Mouse (Mus musculus): ENCODE results near the gene Myo10. TPM values are rescaled to one million over a fixed set of nuclear protein-coding genes. Genes with fewer than 3 reads are reported as not detected.

The Myo10 gene
- polyA plus RNA-seq, 1 experiment from 2014 or later = 35.4 TPM

DNA sequence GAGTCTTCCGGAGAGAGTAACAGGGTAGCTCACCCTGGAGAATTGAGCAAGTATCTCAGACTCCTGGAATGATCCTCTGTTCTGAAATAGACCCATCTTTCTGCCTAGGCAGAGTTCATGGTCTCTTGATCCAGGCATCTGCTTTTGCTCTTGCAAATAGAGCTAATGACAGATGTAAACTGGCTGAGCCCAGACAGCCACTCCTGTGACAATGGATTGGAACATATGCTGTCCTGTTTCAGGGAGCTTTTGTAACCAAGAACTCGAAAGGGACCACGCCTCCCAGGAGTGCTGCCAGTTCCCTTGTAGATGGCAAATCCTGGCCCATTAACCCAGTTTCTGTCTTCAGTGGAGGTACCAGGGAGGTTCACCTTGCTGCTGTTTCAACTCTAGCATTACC lies 56.8 kb downstream of the Myo10 start:
- H3K36me3 ChIP-seq (replicated peaks; ENCODE audit: control insufficient read depth, insufficient read depth, low read depth, low read length) = no peaks in the 10 kb centered on the region
- ATAC-seq (replicated peaks; ENCODE audit: insufficient number of reproducible peaks, low FRiP score, low TSS enrichment, low read depth) (no peak), DNase-seq (ENCODE audit: low spot score) (peak; percentile 50)
- WGBS = 42% methylated on average over 3 of the region's 3 CpGs
- no peak overlapping the region for H3K9ac ChIP-seq (replicated peaks; ENCODE audit: low read length)
- H3K27me3 ChIP-seq (ENCODE audit: control insufficient read depth, insufficient read depth, low read length) = no peaks in the 10 kb centered on the region
- H3K4me3 ChIP-seq (ENCODE audit: low read depth, low read length) = no peak overlapping the region
- no peak overlapping the region for H3K27ac ChIP-seq (replicated peaks; ENCODE audit: low read depth, low read length)
- H3K9me3 ChIP-seq (replicated peaks; ENCODE audit: control insufficient read depth, low read length) = no peaks in the 10 kb centered on the region
- H3K4me1 ChIP-seq (ENCODE audit: control insufficient read depth, insufficient read depth, low read length) = peaks cover 2% of the 10 kb centered on the region; the same call in 1 of the 2 replicates
- no peak overlapping the region for H3K4me2 ChIP-seq (ENCODE audit: low read depth, low read length)

DNA sequence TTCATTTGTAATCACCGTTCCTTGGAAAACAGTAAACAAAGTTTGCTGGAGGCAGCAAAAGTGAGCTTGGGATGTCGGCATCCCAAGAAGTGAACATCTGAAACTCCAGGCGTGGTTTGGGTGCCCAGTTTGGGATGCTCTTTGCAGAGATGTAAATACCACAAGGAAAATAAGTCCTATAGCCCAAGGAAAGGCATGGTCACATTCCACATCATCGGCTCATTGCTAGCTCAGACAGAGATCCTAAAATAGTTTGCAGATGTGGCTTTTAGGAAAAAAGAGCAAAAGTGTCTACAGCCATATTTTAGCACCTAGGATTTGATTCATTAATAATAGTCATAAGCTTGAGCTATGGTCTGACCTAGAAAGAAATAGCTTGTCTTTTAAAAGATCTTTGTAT lies 57.3 kb downstream of the Myo10 start:
- H3K4me3 ChIP-seq (ENCODE audit: low read depth, low read length) = no peak overlapping the region
- peaks cover 2% of the 10 kb centered on the region; the same call in 1 of the 2 replicates for H3K4me1 ChIP-seq (ENCODE audit: control insufficient read depth, insufficient read depth, low read length)
- WGBS = 58% methylated on average over 4 of the region's 4 CpGs
- no peak overlapping the region for H3K9ac ChIP-seq (replicated peaks; ENCODE audit: low read length)
- no peak overlapping the region for H3K27ac ChIP-seq (replicated peaks; ENCODE audit: low read depth, low read length)
- no peak for DNase-seq (ENCODE audit: low spot score)
- H3K27me3 ChIP-seq (ENCODE audit: control insufficient read depth, insufficient read depth, low read length) = no peaks in the 10 kb centered on the region
- no peaks in the 10 kb centered on the region for H3K36me3 ChIP-seq (replicated peaks; ENCODE audit: control insufficient read depth, insufficient read depth, low read depth, low read length)
- no peak overlapping the region for H3K4me2 ChIP-seq (ENCODE audit: low read depth, low read length)
- no peaks in the 10 kb centered on the region for H3K9me3 ChIP-seq (replicated peaks; ENCODE audit: control insufficient read depth, low read length)
- no peak for ATAC-seq (replicated peaks; ENCODE audit: insufficient number of reproducible peaks, low FRiP score, low TSS enrichment, low read depth)

DNA sequence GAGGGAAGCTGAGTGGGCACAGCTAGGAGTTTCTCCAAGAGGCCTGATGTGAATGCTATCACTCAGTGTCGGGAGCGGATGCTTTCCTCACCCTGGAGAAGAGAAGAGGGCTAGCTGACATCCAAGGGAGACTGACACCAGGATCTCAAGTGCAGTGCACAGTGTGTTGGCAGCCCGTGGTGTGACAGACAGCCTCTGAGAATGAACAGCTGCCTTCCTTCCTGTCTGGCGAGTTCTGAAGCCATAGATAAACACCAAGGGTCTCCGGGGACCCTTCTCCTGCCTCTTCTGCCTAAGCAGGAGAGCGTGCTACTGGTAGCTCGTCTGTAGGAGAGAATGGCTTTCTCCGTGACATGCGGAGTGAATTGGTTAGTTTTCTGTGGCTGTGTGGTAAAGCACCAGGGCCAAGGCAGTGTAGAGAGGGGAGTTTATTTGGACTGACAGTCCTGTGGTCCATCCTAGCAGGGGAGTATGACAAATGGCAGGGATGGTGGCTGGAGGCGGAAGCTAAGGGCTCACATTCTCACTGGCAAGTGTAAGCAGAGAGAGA lies 58.0 kb downstream of the Myo10 start:
- peaks cover 2% of the 10 kb centered on the region; the same call in 1 of the 2 replicates for H3K4me1 ChIP-seq (ENCODE audit: control insufficient read depth, insufficient read depth, low read length)
- no peak overlapping the region for H3K4me2 ChIP-seq (ENCODE audit: low read depth, low read length)
- H3K27ac ChIP-seq (replicated peaks; ENCODE audit: low read depth, low read length) = no peak overlapping the region
- H3K9me3 ChIP-seq (replicated peaks; ENCODE audit: control insufficient read depth, low read length) = no peaks in the 10 kb centered on the region
- H3K4me3 ChIP-seq (ENCODE audit: low read depth, low read length) = no peak overlapping the region
- no peaks in the 10 kb centered on the region for H3K27me3 ChIP-seq (ENCODE audit: control insufficient read depth, insufficient read depth, low read length)
- no peaks in the 10 kb centered on the region for H3K36me3 ChIP-seq (replicated peaks; ENCODE audit: control insufficient read depth, insufficient read depth, low read depth, low read length)
- H3K9ac ChIP-seq (replicated peaks; ENCODE audit: low read length) = no peak overlapping the region
- WGBS = 36% methylated on average over 10 of the region's 10 CpGs
- ATAC-seq (replicated peaks; ENCODE audit: insufficient number of reproducible peaks, low FRiP score, low TSS enrichment, low read depth) (peak; percentile 36; the same call in 1 of the 2 replicates), DNase-seq (ENCODE audit: low spot score) (no peak)

DNA sequence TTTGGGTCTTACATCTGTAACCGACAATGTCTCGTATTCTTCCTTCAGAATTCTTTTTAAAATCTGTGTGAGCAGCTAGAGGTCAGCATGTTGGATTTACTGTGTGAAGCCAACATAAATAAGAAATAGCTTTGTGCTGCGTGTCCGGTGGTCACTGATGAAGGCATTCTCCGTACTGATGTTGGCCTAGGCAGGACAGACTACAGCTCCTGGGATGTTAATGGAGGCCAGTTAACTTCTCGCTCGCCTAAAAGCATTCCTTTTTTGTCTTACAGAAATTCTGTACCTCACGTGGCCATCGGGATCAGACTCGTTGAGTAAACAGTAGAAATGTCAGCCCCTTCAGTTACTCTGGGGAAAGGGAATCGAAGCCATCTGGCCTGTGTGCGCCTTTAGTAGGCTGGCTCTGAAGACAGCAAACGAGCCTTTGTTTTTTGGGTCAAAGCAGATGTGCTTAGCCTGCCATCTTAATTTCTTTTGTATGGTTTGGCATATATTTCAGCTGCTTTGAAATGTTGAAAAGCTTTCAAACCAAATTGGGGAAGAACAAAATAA lies 60.7 kb downstream of the Myo10 start:
- Histone ChIP-seq H3K4me2 (ENCODE audit: low read depth, low read length) (no peak overlapping the region), H3K9ac (replicated peaks; ENCODE audit: low read length) (no peak overlapping the region), H3K4me3 (ENCODE audit: low read depth, low read length) (no peak overlapping the region), H3K4me1 (ENCODE audit: control insufficient read depth, insufficient read depth, low read length) (peaks cover 2% of the 10 kb centered on the region; the same call in 1 of the 2 replicates), H3K36me3 (replicated peaks; ENCODE audit: control insufficient read depth, insufficient read depth, low read depth, low read length) (no peaks in the 10 kb centered on the region), H3K27ac (replicated peaks; ENCODE audit: low read depth, low read length) (peak overlapping the region; percentile 56), H3K27me3 (ENCODE audit: control insufficient read depth, insufficient read depth, low read length) (no peaks in the 10 kb centered on the region), H3K9me3 (replicated peaks; ENCODE audit: control insufficient read depth, low read length) (no peaks in the 10 kb centered on the region)
- 27% methylated on average over 13 of the region's 13 CpGs for WGBS
- 0 out of 2 replicates have a peak, but pooled peaks have one; percentile 30 for ATAC-seq (replicated peaks; ENCODE audit: insufficient number of reproducible peaks, low FRiP score, low TSS enrichment, low read depth)
- peak; percentile 78 for DNase-seq (ENCODE audit: low spot score)

DNA sequence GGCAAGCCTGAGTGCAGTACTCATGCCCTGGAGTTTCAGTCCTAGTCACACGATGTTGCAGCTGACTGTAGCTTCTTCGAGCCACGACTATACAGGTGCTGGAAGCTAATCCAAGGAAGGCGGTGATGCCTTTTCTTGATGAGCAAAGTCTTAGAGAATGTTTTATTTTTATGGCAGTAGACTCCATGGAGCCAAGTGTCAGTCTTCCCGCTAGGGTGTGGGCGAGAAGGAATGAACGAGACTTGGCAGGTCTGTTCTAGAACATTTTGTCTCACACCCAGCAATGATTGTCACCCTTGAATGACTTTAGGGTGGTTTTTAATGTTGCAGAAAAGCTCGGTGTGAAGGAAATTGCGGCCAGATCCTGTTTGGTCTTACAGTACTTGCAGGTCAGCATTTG lies 62.9 kb downstream of the Myo10 start:
- WGBS = 90% methylated on average over 9 of the region's 9 CpGs
- no peak overlapping the region for H3K9ac ChIP-seq (replicated peaks; ENCODE audit: low read length)
- no peak overlapping the region for H3K4me2 ChIP-seq (ENCODE audit: low read depth, low read length)
- H3K9me3 ChIP-seq (replicated peaks; ENCODE audit: control insufficient read depth, low read length) = no peaks in the 10 kb centered on the region
- H3K4me1 ChIP-seq (ENCODE audit: control insufficient read depth, insufficient read depth, low read length) = no peaks in the 10 kb centered on the region; the same call in 1 of the 2 replicates
- no peaks in the 10 kb centered on the region for H3K36me3 ChIP-seq (replicated peaks; ENCODE audit: control insufficient read depth, insufficient read depth, low read depth, low read length)
- H3K27me3 ChIP-seq (ENCODE audit: control insufficient read depth, insufficient read depth, low read length) = no peaks in the 10 kb centered on the region
- H3K4me3 ChIP-seq (ENCODE audit: low read depth, low read length) = no peak overlapping the region
- DNase-seq (ENCODE audit: low spot score) = no peak
- no peak overlapping the region for H3K27ac ChIP-seq (replicated peaks; ENCODE audit: low read depth, low read length)
- ATAC-seq (replicated peaks; ENCODE audit: insufficient number of reproducible peaks, low FRiP score, low TSS enrichment, low read depth) = no peak

DNA sequence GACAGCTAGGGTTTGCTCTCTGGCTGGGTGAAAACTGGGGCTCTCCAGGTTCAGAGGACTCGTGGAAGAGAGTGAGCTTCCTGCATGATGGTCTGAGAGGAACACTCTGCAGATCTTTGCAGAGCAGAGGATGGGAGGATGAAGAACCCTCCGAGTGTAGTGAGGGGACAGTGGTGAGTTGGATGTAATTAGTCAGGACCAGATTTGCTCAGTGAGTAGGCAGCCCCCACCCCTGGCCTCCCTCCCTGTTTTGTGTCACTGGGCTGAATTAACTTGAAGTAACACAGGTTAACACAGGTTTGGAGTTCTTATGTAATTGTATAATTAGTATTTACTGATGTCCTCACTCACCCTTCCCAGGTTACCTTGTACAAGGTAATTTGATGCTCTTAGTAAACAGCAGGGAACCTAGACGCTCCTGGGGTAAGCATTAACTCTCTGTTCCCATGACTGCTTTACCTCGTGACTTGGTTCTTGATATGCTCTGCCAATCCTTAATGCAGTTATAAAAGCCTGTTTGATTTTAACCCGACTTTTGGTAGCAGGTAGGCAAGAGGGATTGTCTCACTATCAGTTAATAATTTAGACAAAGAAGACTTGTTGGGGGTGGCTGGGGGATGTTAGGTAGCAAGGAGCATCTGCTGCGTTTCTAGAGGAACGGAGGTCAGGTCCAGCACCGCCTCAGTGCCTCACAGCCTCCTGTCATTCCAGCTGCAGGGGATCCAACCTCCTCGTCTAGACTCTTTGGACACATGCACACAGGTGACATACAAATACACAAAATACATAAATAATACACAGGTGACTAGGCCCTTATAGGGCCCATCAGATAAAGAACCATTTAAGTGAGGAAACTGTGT lies 66.3 kb downstream of the Myo10 start:
- no peak overlapping the region for H3K27ac ChIP-seq (replicated peaks; ENCODE audit: low read depth, low read length)
- no peak overlapping the region for H3K4me3 ChIP-seq (ENCODE audit: low read depth, low read length)
- no peak overlapping the region for H3K9ac ChIP-seq (replicated peaks; ENCODE audit: low read length)
- H3K9me3 ChIP-seq (replicated peaks; ENCODE audit: control insufficient read depth, low read length) = no peaks in the 10 kb centered on the region
- ATAC-seq (replicated peaks; ENCODE audit: insufficient number of reproducible peaks, low FRiP score, low TSS enrichment, low read depth) = no peak
- no peak overlapping the region for H3K4me2 ChIP-seq (ENCODE audit: low read depth, low read length)
- no peaks in the 10 kb centered on the region for H3K4me1 ChIP-seq (ENCODE audit: control insufficient read depth, insufficient read depth, low read length)
- H3K27me3 ChIP-seq (ENCODE audit: control insufficient read depth, insufficient read depth, low read length) = no peaks in the 10 kb centered on the region
- 48% methylated on average over 9 of the region's 9 CpGs for WGBS
- H3K36me3 ChIP-seq (replicated peaks; ENCODE audit: control insufficient read depth, insufficient read depth, low read depth, low read length) = no peaks in the 10 kb centered on the region
- DNase-seq (ENCODE audit: low spot score) = no peak

DNA sequence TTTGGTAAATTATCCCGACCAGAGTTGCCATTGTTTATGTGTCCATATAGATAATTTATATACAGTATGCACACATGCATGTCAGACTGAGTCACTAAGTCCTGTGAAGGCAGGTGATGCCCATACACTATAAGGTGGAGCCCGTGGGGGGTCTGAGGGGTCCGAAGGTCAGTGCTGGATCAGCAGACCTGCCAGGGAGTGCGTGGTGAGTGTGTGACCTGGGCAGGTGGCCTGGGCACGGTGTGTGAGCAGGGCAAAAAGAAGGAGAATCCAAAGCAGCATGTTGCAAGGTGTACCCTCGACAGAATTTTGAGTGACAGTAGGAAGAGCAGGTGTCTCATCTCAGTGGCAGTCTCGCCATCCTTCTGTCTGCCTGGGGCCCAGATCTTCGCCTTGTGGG lies 67.2 kb downstream of the Myo10 start:
- Histone ChIP-seq H3K9ac (replicated peaks; ENCODE audit: low read length) (no peak overlapping the region), H3K27ac (replicated peaks; ENCODE audit: low read depth, low read length) (no peak overlapping the region), H3K9me3 (replicated peaks; ENCODE audit: control insufficient read depth, low read length) (no peaks in the 10 kb centered on the region), H3K4me3 (ENCODE audit: low read depth, low read length) (no peak overlapping the region), H3K27me3 (ENCODE audit: control insufficient read depth, insufficient read depth, low read length) (no peaks in the 10 kb centered on the region), H3K4me2 (ENCODE audit: low read depth, low read length) (no peak overlapping the region), H3K4me1 (ENCODE audit: control insufficient read depth, insufficient read depth, low read length) (no peaks in the 10 kb centered on the region), H3K36me3 (replicated peaks; ENCODE audit: control insufficient read depth, insufficient read depth, low read depth, low read length) (no peaks in the 10 kb centered on the region)
- 77% methylated on average over 8 of the region's 8 CpGs for WGBS
- DNase-seq (ENCODE audit: low spot score) (no peak), ATAC-seq (replicated peaks; ENCODE audit: insufficient number of reproducible peaks, low FRiP score, low TSS enrichment, low read depth) (peak; percentile 22; the same call in 1 of the 2 replicates)
